Mouse (Mus musculus): ENCODE measurements around the gene Adamts15. TPM values are rescaled to one million over a fixed set of nuclear protein-coding genes. Genes with fewer than 3 reads are reported as not detected.

The Adamts15 gene
- polyA plus RNA-seq, 1 experiment = not detected

- no peak overlapping the region for H3K27ac ChIP-seq (ENCODE audit: insufficient read depth, low read depth, low read length)
- H3K4me1 ChIP-seq (ENCODE audit: control insufficient read depth, insufficient read depth, low read length) = no peaks in the 10 kb centered on the region
- H3K4me3 ChIP-seq (ENCODE audit: insufficient read depth, low read length) = no peak overlapping the region
- no peak for TF ChIP-seq CTCF (IDR thresholded peaks at IDR 0.05; ENCODE audit: low read depth, low read length)
Observed at GRCm38 (mm10) chr9:30849951-30850350, 72.3 kb downstream of the Adamts15 start.

GRCm38 (mm10) chr9:30849444-30849843 lies 72.8 kb downstream of the Adamts15 start:
- TF ChIP-seq CTCF (IDR thresholded peaks at IDR 0.05; ENCODE audit: low read depth, low read length) (no peak), POLR2A (IDR thresholded peaks at IDR 0.05; ENCODE audit: borderline replicate concordance, low read depth, low read length) (no peak)
- no peak overlapping the region for H3K27ac ChIP-seq (ENCODE audit: insufficient read depth, low read depth, low read length)
- H3K4me3 ChIP-seq (ENCODE audit: insufficient read depth, low read length) = no peak overlapping the region
- H3K4me1 ChIP-seq (ENCODE audit: control insufficient read depth, insufficient read depth, low read length) = no peaks in the 10 kb centered on the region

Other genes starting within 250 kb of the Adamts15 start
- gene Adamts8, start 20.1 kb upstream of the Adamts15 start, polyA plus RNA-seq (2012; ENCODE audit: insufficient read depth, insufficient read length, missing spikeins) = not detected in 2 replicates
- gene Zbtb44, start 108.2 kb upstream of the Adamts15 start, polyA plus RNA-seq (2012; ENCODE audit: insufficient read depth, insufficient read length, missing spikeins) = 21.1 and 24.3 TPM in 2 replicates
- 0.64 and 1.4 TPM in 2 replicates for gene St14, start 209.4 kb upstream of the Adamts15 start, polyA plus RNA-seq (2012; ENCODE audit: insufficient read depth, insufficient read length, missing spikeins)